Mouse (Mus musculus): ENCODE measurements at regions not wholly inside any gene's neighbourhood (a gene's known extent, or its start where the extent isn't known, plus 50 kb on each side); places are given as distances from the start of the nearest gene placed in this dataset.

GRCm38 (mm10) chr12:28353140-28353539, 199.1 kb downstream of the Dcdc2c start:
- Histone ChIP-seq H3K27me3 (replicated peaks; ENCODE audit: control insufficient read depth, insufficient read depth, low read length) (no peaks in the 10 kb centered on the region), H3K4me3 (ENCODE audit: low read depth, low read length) (no peak overlapping the region), H3K4me1 (replicated peaks; ENCODE audit: control insufficient read depth, insufficient read depth, low read length) (no peaks in the 10 kb centered on the region), H3K27ac (ENCODE audit: low read depth, low read length) (no peak overlapping the region), H3K9me3 (ENCODE audit: control insufficient read depth) (no peaks in the 10 kb centered on the region), H3K36me3 (ENCODE audit: control insufficient read depth, insufficient read depth) (no peaks in the 10 kb centered on the region), H3K4me2 (replicated peaks; ENCODE audit: low read depth) (no peak overlapping the region), H3K9ac (ENCODE audit: low read depth, low read length) (no peak overlapping the region)
- TF ChIP-seq CTCF (IDR thresholded peaks at IDR 0.05; ENCODE audit: low read depth), result no peak
- no peak for ATAC-seq
- 32% methylated on average over 3 of the region's 3 CpGs for WGBS

DNA sequence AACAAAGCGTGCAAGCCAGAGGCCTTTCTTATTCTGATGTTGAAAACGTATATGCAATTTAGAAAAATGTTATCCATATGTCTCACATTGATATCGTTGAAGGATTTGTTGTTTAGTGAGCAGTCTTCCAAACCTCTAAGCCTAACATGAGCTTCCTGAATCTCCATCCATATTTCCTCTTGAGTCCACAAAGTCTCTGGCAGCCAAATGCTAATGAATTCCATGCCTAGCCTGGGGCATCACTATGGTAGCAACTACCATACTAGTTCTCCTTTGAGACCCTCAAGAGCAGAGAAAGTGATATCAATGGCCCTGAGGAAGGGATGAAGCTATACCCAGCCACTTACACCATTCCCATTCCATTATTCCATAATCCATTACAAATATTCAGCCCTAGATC, 199.6 kb downstream of the Dcdc2c start:
- H3K36me3 ChIP-seq (ENCODE audit: control insufficient read depth, insufficient read depth), result no peaks in the 10 kb centered on the region

DNA sequence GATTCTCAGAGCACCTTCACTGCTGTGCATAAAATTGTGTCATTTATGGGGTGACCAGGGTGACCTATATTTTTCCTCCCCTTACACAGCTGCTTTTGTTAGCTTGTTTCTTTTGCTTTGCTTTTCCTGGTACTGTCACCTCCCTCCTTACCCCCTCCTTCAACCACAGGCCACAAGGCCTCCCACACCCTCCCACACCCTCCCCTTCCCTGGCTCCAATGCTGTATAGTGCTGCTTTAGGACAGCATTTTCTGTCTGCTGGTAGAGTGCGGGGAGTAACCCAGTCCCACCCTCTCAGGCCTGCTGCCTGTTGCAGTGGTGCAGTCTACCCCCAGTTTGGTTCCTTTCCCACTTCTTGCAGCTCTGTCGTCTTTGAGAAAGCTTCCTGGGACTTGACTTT, 209.5 kb downstream of the Dcdc2c start:
- Histone ChIP-seq H3K36me3 (ENCODE audit: control insufficient read depth, insufficient read depth) (no peaks in the 10 kb centered on the region), H3K27me3 (replicated peaks; ENCODE audit: control insufficient read depth, insufficient read depth, low read length) (no peaks in the 10 kb centered on the region), H3K4me3 (ENCODE audit: low read depth, low read length) (no peak overlapping the region), H3K4me1 (replicated peaks; ENCODE audit: control insufficient read depth, insufficient read depth, low read length) (no peaks in the 10 kb centered on the region), H3K4me2 (replicated peaks; ENCODE audit: low read depth) (no peak overlapping the region), H3K9me3 (ENCODE audit: control insufficient read depth) (no peaks in the 10 kb centered on the region), H3K9ac (ENCODE audit: low read depth, low read length) (no peak overlapping the region), H3K27ac (ENCODE audit: low read depth, low read length) (no peak overlapping the region)
- no peak for TF ChIP-seq CTCF (IDR thresholded peaks at IDR 0.05; ENCODE audit: low read depth)
- ATAC-seq, result no peak
- WGBS, result 77% methylated on average over 2 of the region's 2 CpGs

More for the DNA sequence above, 199.6 kb downstream of the Dcdc2c start:
- no peak for ATAC-seq
- Histone ChIP-seq H3K4me2 (replicated peaks; ENCODE audit: low read depth) (no peak overlapping the region), H3K9me3 (ENCODE audit: control insufficient read depth) (no peaks in the 10 kb centered on the region), H3K9ac (ENCODE audit: low read depth, low read length) (no peak overlapping the region), H3K4me3 (ENCODE audit: low read depth, low read length) (no peak overlapping the region), H3K4me1 (replicated peaks; ENCODE audit: control insufficient read depth, insufficient read depth, low read length) (no peaks in the 10 kb centered on the region), H3K27ac (ENCODE audit: low read depth, low read length) (no peak overlapping the region), H3K27me3 (replicated peaks; ENCODE audit: control insufficient read depth, insufficient read depth, low read length) (no peaks in the 10 kb centered on the region)
- 71% methylated on average over 3 of the region's 3 CpGs for WGBS
- TF ChIP-seq CTCF (IDR thresholded peaks at IDR 0.05; ENCODE audit: low read depth), result no peak

DNA sequence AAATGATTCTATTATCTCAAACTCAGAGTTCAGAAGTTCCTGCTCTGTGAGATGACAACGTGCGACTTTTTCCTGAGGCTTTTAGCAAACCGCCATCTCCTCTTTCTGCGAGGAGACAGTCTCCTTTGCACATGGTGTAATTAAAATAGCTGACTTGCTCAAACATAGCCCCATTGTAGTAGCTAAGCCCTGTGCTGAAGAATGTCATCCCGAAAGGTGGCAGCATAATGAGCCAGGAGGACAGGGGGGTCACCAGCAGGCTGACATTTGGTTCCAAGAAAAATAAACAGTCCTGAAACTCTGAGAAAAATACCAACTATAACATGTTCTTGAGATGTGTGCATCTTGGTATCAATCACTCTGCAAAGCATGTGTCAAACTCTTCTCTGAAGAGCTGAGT, 219.6 kb downstream of the Dcdc2c start:
- 15% methylated on average over 5 of the region's 5 CpGs for WGBS
- no peak for ATAC-seq
- Histone ChIP-seq H3K4me3 (ENCODE audit: low read depth, low read length) (no peak overlapping the region), H3K9me3 (ENCODE audit: control insufficient read depth) (no peaks in the 10 kb centered on the region), H3K4me2 (replicated peaks; ENCODE audit: low read depth) (no peak overlapping the region), H3K4me1 (replicated peaks; ENCODE audit: control insufficient read depth, insufficient read depth, low read length) (no peaks in the 10 kb centered on the region), H3K36me3 (ENCODE audit: control insufficient read depth, insufficient read depth) (no peaks in the 10 kb centered on the region), H3K27ac (ENCODE audit: low read depth, low read length) (no peak overlapping the region), H3K9ac (ENCODE audit: low read depth, low read length) (no peak overlapping the region), H3K27me3 (replicated peaks; ENCODE audit: control insufficient read depth, insufficient read depth, low read length) (no peaks in the 10 kb centered on the region)
- no peak for TF ChIP-seq CTCF (IDR thresholded peaks at IDR 0.05; ENCODE audit: low read depth)

GRCm38 (mm10) chr12:28331843-28332242, 220.4 kb downstream of the Dcdc2c start:
- no peak overlapping the region for H3K4me3 ChIP-seq (ENCODE audit: low read depth, low read length)
- H3K36me3 ChIP-seq (ENCODE audit: control insufficient read depth, insufficient read depth), result no peaks in the 10 kb centered on the region
- no peaks in the 10 kb centered on the region for H3K9me3 ChIP-seq (ENCODE audit: control insufficient read depth)
- H3K27me3 ChIP-seq (replicated peaks; ENCODE audit: control insufficient read depth, insufficient read depth, low read length), result no peaks in the 10 kb centered on the region
- TF ChIP-seq CTCF (IDR thresholded peaks at IDR 0.05; ENCODE audit: low read depth), result no peak
- no peak overlapping the region for H3K27ac ChIP-seq (ENCODE audit: low read depth, low read length)
- no peak overlapping the region for H3K4me2 ChIP-seq (replicated peaks; ENCODE audit: low read depth)
- 85% methylated on average over 2 of the region's 2 CpGs for WGBS
- no peaks in the 10 kb centered on the region for H3K4me1 ChIP-seq (replicated peaks; ENCODE audit: control insufficient read depth, insufficient read depth, low read length)
- no peak for ATAC-seq
- no peak overlapping the region for H3K9ac ChIP-seq (ENCODE audit: low read depth, low read length)

DNA sequence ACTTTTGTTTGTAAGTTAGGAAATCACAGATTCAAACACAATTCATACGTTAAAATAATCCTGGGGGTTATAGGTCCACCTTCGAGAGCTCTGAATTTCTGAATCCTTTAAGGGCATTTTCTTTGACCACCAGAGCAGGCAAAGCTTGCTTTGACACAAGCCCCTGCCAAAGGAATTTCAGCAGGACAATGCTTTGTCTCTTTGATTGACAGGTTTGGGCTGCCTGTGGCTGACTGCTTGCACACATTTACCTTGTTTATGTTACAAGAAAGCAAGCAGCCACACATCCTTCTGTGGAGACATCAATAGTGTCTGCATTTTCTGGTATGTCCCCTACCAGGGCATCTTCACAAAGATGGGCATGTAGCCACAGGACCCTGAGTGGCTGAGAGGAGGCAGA, 228.5 kb downstream of the Dcdc2c start:
- 47% methylated on average over 2 of the region's 2 CpGs for WGBS
- no peak for ATAC-seq
- Histone ChIP-seq H3K36me3 (ENCODE audit: control insufficient read depth, insufficient read depth) (no peaks in the 10 kb centered on the region), H3K4me2 (replicated peaks; ENCODE audit: low read depth) (no peak overlapping the region), H3K4me1 (replicated peaks; ENCODE audit: control insufficient read depth, insufficient read depth, low read length) (no peaks in the 10 kb centered on the region), H3K27ac (ENCODE audit: low read depth, low read length) (no peak overlapping the region), H3K27me3 (replicated peaks; ENCODE audit: control insufficient read depth, insufficient read depth, low read length) (no peaks in the 10 kb centered on the region), H3K9me3 (ENCODE audit: control insufficient read depth) (no peaks in the 10 kb centered on the region), H3K4me3 (ENCODE audit: low read depth, low read length) (no peak overlapping the region), H3K9ac (ENCODE audit: low read depth, low read length) (no peak overlapping the region)
- no peak for TF ChIP-seq CTCF (IDR thresholded peaks at IDR 0.05; ENCODE audit: low read depth)

GRCm38 (mm10) chr12:28309226-28309625, 243.0 kb downstream of the Dcdc2c start:
- Histone ChIP-seq H3K4me2 (replicated peaks; ENCODE audit: low read depth) (no peak overlapping the region), H3K27ac (ENCODE audit: low read depth, low read length) (no peak overlapping the region), H3K27me3 (replicated peaks; ENCODE audit: control insufficient read depth, insufficient read depth, low read length) (no peaks in the 10 kb centered on the region), H3K36me3 (ENCODE audit: control insufficient read depth, insufficient read depth) (no peaks in the 10 kb centered on the region), H3K4me1 (replicated peaks; ENCODE audit: control insufficient read depth, insufficient read depth, low read length) (no peaks in the 10 kb centered on the region), H3K9ac (ENCODE audit: low read depth, low read length) (no peak overlapping the region), H3K9me3 (ENCODE audit: control insufficient read depth) (no peaks in the 10 kb centered on the region), H3K4me3 (ENCODE audit: low read depth, low read length) (no peak overlapping the region)
- no peak for ATAC-seq
- 83% methylated on average over 5 of the region's 5 CpGs for WGBS
- TF ChIP-seq CTCF (IDR thresholded peaks at IDR 0.05; ENCODE audit: low read depth), result no peak

All from intestine, postnatal 0 days (tissue).